Comparison of ENCODE assay signal across 21 mouse cellular contexts in the genomic region with DNA sequence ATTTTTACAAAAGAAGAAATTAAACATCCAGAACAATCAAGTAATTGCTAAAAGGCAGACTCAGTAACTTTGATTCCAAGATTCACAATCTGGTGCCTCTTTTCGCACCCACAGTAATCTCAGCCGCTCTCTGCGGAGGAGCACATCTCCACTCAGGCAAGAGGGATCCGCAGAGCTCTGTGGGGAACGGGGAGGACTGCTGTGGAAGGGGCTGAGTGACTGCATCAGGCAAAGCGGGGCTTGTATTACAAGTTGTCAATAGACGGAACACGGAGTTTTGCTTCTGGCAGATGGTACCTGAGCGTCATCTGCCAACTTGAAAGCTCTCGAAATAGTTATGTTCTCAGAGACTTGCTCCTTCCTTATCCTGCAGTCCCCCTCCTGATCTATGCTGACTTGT. TPM values are rescaled to one million over a fixed set of nuclear protein-coding genes. Genes with fewer than 3 reads are reported as not detected.
DNase-seq lines count a peak whose midpoint lies in the region; ATAC-seq and TF ChIP-seq lines count a peak whose summit lies in the region.
"Had no signal": no experiment of that assay in that cellular context is flagged by ENCODE, and none has a peak within 500 bp of the region (broad histone marks: within the 10 kb centered on the region; RNA-seq: fewer than 3 reads in every experiment).

No protein-coding gene starts in this region.

- peak; percentile 18 for DNase-seq in forebrain, postnatal 0 days
- DNase-seq in brain, adult 2 months (ENCODE audit: low read depth, low spot score) = peak; percentile 75
- peak; percentile 52 to 70 for DNase-seq in layer of hippocampus, adult 2 months (ENCODE audit: low spot score in 2 of 2)
- DNase-seq in right cerebral cortex, adult 2 months (ENCODE audit: low spot score in 2 of 2) = peak; percentile 40 to 67
- no peak for DNase-seq in lung, postnatal 14 days
- DNase-seq in heart, adult 8-10 months (ENCODE audit: low spot score) = no peak
- DNase-seq: adrenal gland, postnatal 25 days; cerebellum, adult 9-10 months; gastrocnemius, adult 2 months; heart, postnatal 4 days; liver, embryonic 13.5 days; midbrain, embryonic 14.5 days; retina, postnatal 1 day; thymus, postnatal 14 days had no signal

- H3K9me3 ChIP-seq in forebrain, postnatal 0 days (ENCODE audit: low read length) = no peaks in the 10 kb centered on the region
- H3K9me3 ChIP-seq in forebrain, embryonic 12.5 days = no peaks in the 10 kb centered on the region
- H3K9me3 ChIP-seq: heart, embryonic 13.5 days; liver, embryonic 13.5 days; lung, embryonic 15.5 days had no signal

- no peak for TF ChIP-seq CTCF in forebrain, postnatal 0 days (IDR thresholded peaks at IDR 0.05; ENCODE audit: low read depth)
- TF ChIP-seq CTCF in layer of hippocampus, adult 2 months (conservative IDR thresholded peaks at IDR 0.05) = no peak

- ATAC-seq in forebrain, postnatal 0 days = peak; percentile 43; the same call in 1 of the 2 replicates
- ATAC-seq in forebrain, embryonic 12.5 days (ENCODE audit: low FRiP score) = no peak
- ATAC-seq in megakaryocyte, adult 5-6 weeks (ENCODE audit: poor library complexity, severe bottlenecking) = no peak
- ATAC-seq: hindbrain, embryonic 16.5 days; intestine, postnatal 0 days had no signal

- no peak overlapping the region for H3K9ac ChIP-seq in forebrain, postnatal 0 days
- no peak overlapping the region for H3K9ac ChIP-seq in forebrain, embryonic 12.5 days
- H3K9ac ChIP-seq: heart, embryonic 13.5 days; liver, embryonic 13.5 days; lung, embryonic 15.5 days had no signal

- H3K27me3 ChIP-seq in forebrain, postnatal 0 days (ENCODE audit: insufficient read depth, low read length) = no peaks in the 10 kb centered on the region
- no peaks in the 10 kb centered on the region for H3K27me3 ChIP-seq in forebrain, embryonic 12.5 days
- H3K27me3 ChIP-seq: heart, embryonic 13.5 days; liver, embryonic 13.5 days; lung, embryonic 15.5 days had no signal

- no peak overlapping the region for H3K27ac ChIP-seq in forebrain, postnatal 0 days (ENCODE audit: low read depth, low read length)
- H3K27ac ChIP-seq in forebrain, embryonic 12.5 days = no peak overlapping the region
- peak overlapping the region; percentile 69 for H3K27ac ChIP-seq in layer of hippocampus, adult 2 months
- H3K27ac ChIP-seq: gastrocnemius, adult 2 months; heart, embryonic 13.5 days; liver, embryonic 13.5 days; lung, embryonic 15.5 days; stomach, postnatal 0 days had no signal

- no peaks in the 10 kb centered on the region for H3K4me1 ChIP-seq in forebrain, postnatal 0 days (ENCODE audit: insufficient read depth)
- H3K4me1 ChIP-seq in forebrain, embryonic 12.5 days = no peaks in the 10 kb centered on the region
- H3K4me1 ChIP-seq: liver, embryonic 13.5 days; lung, embryonic 15.5 days had no signal

- H3K4me2 ChIP-seq in forebrain, postnatal 0 days (ENCODE audit: low read depth) = no peak overlapping the region
- H3K4me2 ChIP-seq in forebrain, embryonic 12.5 days = no peak overlapping the region
- H3K4me2 ChIP-seq: heart, embryonic 13.5 days; liver, embryonic 13.5 days; lung, embryonic 15.5 days had no signal

- 77% methylated on average over 10 of the region's 10 CpGs for WGBS in forebrain, postnatal 0 days
- WGBS in forebrain, embryonic 12.5 days = 94% methylated on average over 10 of the region's 10 CpGs

- H3K4me3 ChIP-seq in forebrain, postnatal 0 days (ENCODE audit: low read depth, low read length) = no peak overlapping the region
- no peak overlapping the region for H3K4me3 ChIP-seq in forebrain, embryonic 12.5 days (replicated peaks)
- H3K4me3 ChIP-seq in layer of hippocampus, adult 2 months = no peak overlapping the region
- H3K4me3 ChIP-seq: gastrocnemius, adult 2 months; heart, embryonic 13.5 days; liver, embryonic 13.5 days; lung, embryonic 15.5 days had no signal

- H3K36me3 ChIP-seq in forebrain, postnatal 0 days (ENCODE audit: insufficient read depth) = no peaks in the 10 kb centered on the region
- H3K36me3 ChIP-seq in forebrain, embryonic 12.5 days (replicated peaks) = no peaks in the 10 kb centered on the region
- H3K36me3 ChIP-seq: heart, embryonic 13.5 days; liver, embryonic 13.5 days; lung, embryonic 15.5 days had no signal

RNA-seq across cellular contexts. Expression of a gene that starts 37.3 kb away (rescaled TPM):
- 67.9 and 69.9 TPM in 2 replicates for total RNA-seq in forebrain, postnatal 0 days (2014; rRNA removed)
- polyA plus RNA-seq in forebrain, postnatal 0 days (2015; fragmentation: Nextera tagmentation; extraction: Ambion mirVana) = 149 and 163 TPM in 2 replicates
- polyA plus RNA-seq in forebrain, embryonic 12.5 days (2016; fragmentation: Nextera tagmentation; extraction: Ambion mirVana) = 88.8 and 92.2 TPM in 2 replicates
- 10 to 100 TPM; 39.4 to 40.6 TPM for total RNA-seq in layer of hippocampus, adult 2 months (2021)
- total RNA-seq in heart, adult 8-10 months (2022) = 10 to 100 TPM; 45.5 to 50.5 (median 46.6) TPM
- 38.6 and 47.7 TPM in 2 replicates for total RNA-seq in megakaryocyte, adult 5-6 weeks (2015)
- 25.2 and 28.2 TPM in 2 replicates for total RNA-seq in megakaryocyte, adult 5-6 weeks (2017)

RNA-seq across cellular contexts. Expression of a gene that starts 49.8 kb away (rescaled TPM):
- total RNA-seq in forebrain, postnatal 0 days (2014; rRNA removed) = 9.3 and 12.0 TPM in 2 replicates
- 2.8 and 4.2 TPM in 2 replicates for polyA plus RNA-seq in forebrain, postnatal 0 days (2015; fragmentation: Nextera tagmentation; extraction: Ambion mirVana)
- 10.7 and 12.9 TPM in 2 replicates for polyA plus RNA-seq in forebrain, embryonic 12.5 days (2016; fragmentation: Nextera tagmentation; extraction: Ambion mirVana)
- total RNA-seq in layer of hippocampus, adult 2 months (2021) = 1 to 10 TPM; 6.7 to 8.0 TPM
- 10 to 100 TPM; 11.1 to 18.5 (median 13.2) TPM for total RNA-seq in heart, adult 8-10 months (2022)
- 0.60 and 3.0 TPM in 2 replicates for total RNA-seq in megakaryocyte, adult 5-6 weeks (2015)
- 3.0 and 4.0 TPM in 2 replicates for total RNA-seq in megakaryocyte, adult 5-6 weeks (2017)

Comparison
In these comparisons a context has a peak if more than half of its experiments do, and no peak if none do; other contexts are left out.
1. DNase-seq: peak in forebrain, postnatal 0 days (single experiment), brain, adult 2 months (single experiment), layer of hippocampus, adult 2 months (2 of 2) and right cerebral cortex, adult 2 months (2 of 2); none in lung, postnatal 14 days (single experiment) and heart, adult 8-10 months (single experiment).